Mouse (Mus musculus) midbrain, embryonic 13.5 days (tissue): ENCODE measurements at regions not wholly inside any gene's neighbourhood (a gene's known extent, or its start where the extent isn't known, plus 50 kb on each side); places are given as distances from the start of the nearest gene placed in this dataset.
A peak's percentile ranks its signal among the peaks of the same experiment; 100 is the strongest.

Experiments
- ATAC-seq: fragments of 200-750 bp; cut with Nextera tagmentation; 2 replicates; pipeline ENCODE4 v1.8.0; 2017; ENCODE audit warnings: mild to moderate bottlenecking, moderate TSS enrichment, moderate library complexity
- H3K27ac ChIP-seq: fragments of 300-500 bp; sonication (generic); 2 replicates; pipeline ENCODE4 v1.5.1; 2015; ENCODE audit warnings: inconsistent platforms, mild to moderate bottlenecking, moderate library complexity
- H3K27me3 ChIP-seq: fragments of 300-500 bp; sonication (generic); 2 replicates; pipeline ENCODE4 v1.6.1; 2015; ENCODE audit warnings: mild to moderate bottlenecking, inconsistent platforms
- H3K36me3 ChIP-seq: fragments of 300-500 bp; sonication (generic); 2 replicates; pipeline ENCODE4 v1.6.1; 2015; ENCODE audit warnings: mild to moderate bottlenecking, inconsistent platforms
- H3K4me1 ChIP-seq: fragments of 300-500 bp; sonication (generic); replicated peaks from 2 replicates; pipeline ENCODE4 v1.6.1; 2015; ENCODE audit warnings: inconsistent platforms
- H3K4me2 ChIP-seq: fragments of 300-500 bp; sonication (generic); replicated peaks from 2 replicates; pipeline ENCODE4 v1.6.1; 2015; ENCODE audit warnings: moderate library complexity, mild to moderate bottlenecking, inconsistent platforms
- H3K4me3 ChIP-seq: fragments of 300-500 bp; sonication (generic); replicated peaks from 2 replicates; pipeline ENCODE4 v1.5.1; 2015; ENCODE audit warnings: mild to moderate bottlenecking, inconsistent platforms
- H3K9ac ChIP-seq: fragments of 300-500 bp; sonication (generic); replicated peaks from 2 replicates; pipeline ENCODE4 v1.6.1; 2015; ENCODE audit warnings: mild to moderate bottlenecking, inconsistent platforms
- H3K9me3 ChIP-seq: fragments of 300-500 bp; sonication (generic); 2 replicates; pipeline ENCODE4 v1.6.1; 2016; ENCODE audit warnings: mild to moderate bottlenecking, inconsistent platforms
- WGBS: fragments of 180-500 bp; shearing (Covaris S2); methylation state at CpG from one replicate; pipeline ENCODE4 v1.1.7; 2015; 5-methylcytosine and 5-hydroxymethylcytosine counted together

GRCm38 (mm10) chr14:115033375-115033969 is 58.5 kb upstream of the Gpc5 start:
- Histone ChIP-seq H3K4me1 (no peaks in the 10 kb centered on the region), H3K27ac (no peak overlapping the region), H3K9ac (no peak overlapping the region), H3K4me2 (no peak overlapping the region), H3K27me3 (peaks cover 11% of the 10 kb centered on the region), H3K9me3 (no peaks in the 10 kb centered on the region), H3K4me3 (no peak overlapping the region), H3K36me3 (no peaks in the 10 kb centered on the region)
- 94% methylated on average over 5 of the region's 5 CpGs for whole genome bisulfite sequencing
- ATAC-seq: no peak

- ATAC-seq: no peak
- H3K4me2 ChIP-seq: no peak overlapping the region
- no peaks in the 10 kb centered on the region for H3K9me3 ChIP-seq
- WGBS: 90% methylated on average over 10 of the region's 10 CpGs
- H3K4me3 ChIP-seq: no peak overlapping the region
- peaks cover 20% of the 10 kb centered on the region for H3K27me3 ChIP-seq
- H3K36me3 ChIP-seq: no peaks in the 10 kb centered on the region
- no peak overlapping the region for H3K9ac ChIP-seq
- no peak overlapping the region for H3K27ac ChIP-seq
- H3K4me1 ChIP-seq: no peaks in the 10 kb centered on the region
Measured at GRCm38 (mm10) chr14:115034718-115035437, 57.1 kb upstream of the Gpc5 start.

GRCm38 (mm10) chr14:115037086-115037793 is 54.8 kb upstream of the Gpc5 start:
- 27% methylated on average over 5 of the region's 5 CpGs for WGBS

GRCm38 (mm10) chr14:115038788-115039187 is 53.2 kb upstream of the Gpc5 start:
- H3K9ac ChIP-seq: no peak overlapping the region
- no peak overlapping the region for H3K27ac ChIP-seq
- WGBS: 67% methylated on average over 5 of the region's 5 CpGs
- H3K4me3 ChIP-seq: no peak overlapping the region
- peaks cover 17% of the 10 kb centered on the region for H3K4me1 ChIP-seq
- H3K27me3 ChIP-seq: peaks cover 20% of the 10 kb centered on the region
- peaks cover 5% of the 10 kb centered on the region for H3K36me3 ChIP-seq
- no peaks in the 10 kb centered on the region for H3K9me3 ChIP-seq
- H3K4me2 ChIP-seq: no peak overlapping the region
- no peak for ATAC-seq

More at GRCm38 (mm10) chr14:115037086-115037793, 54.8 kb upstream of the Gpc5 start:
- H3K4me3 ChIP-seq: no peak overlapping the region
- no peak overlapping the region for H3K9ac ChIP-seq
- H3K27ac ChIP-seq: no peak overlapping the region
- H3K4me1 ChIP-seq: 0 out of 2 replicates have a peak, but pooled peaks cover 3% of the 10 kb centered on the region
- H3K36me3 ChIP-seq: no peaks in the 10 kb centered on the region
- H3K9me3 ChIP-seq: no peaks in the 10 kb centered on the region
- peaks cover 20% of the 10 kb centered on the region for H3K27me3 ChIP-seq
- no peak overlapping the region for H3K4me2 ChIP-seq
- no peak for ATAC-seq

- no peak overlapping the region for H3K9ac ChIP-seq
- peaks cover 20% of the 10 kb centered on the region for H3K27me3 ChIP-seq
- peaks cover 24% of the 10 kb centered on the region for H3K4me1 ChIP-seq
- no peak overlapping the region for H3K4me2 ChIP-seq
- H3K36me3 ChIP-seq: peaks cover 12% of the 10 kb centered on the region
- WGBS: 76% methylated on average over 5 of the region's 5 CpGs
- no peak for ATAC-seq
- H3K4me3 ChIP-seq: no peak overlapping the region
- H3K9me3 ChIP-seq: no peaks in the 10 kb centered on the region
- no peak overlapping the region for H3K27ac ChIP-seq
Measured at GRCm38 (mm10) chr14:115039524-115039923, 52.5 kb upstream of the Gpc5 start.

GRCm38 (mm10) chr14:115040091-115040571 is 51.9 kb upstream of the Gpc5 start:
- Histone ChIP-seq H3K9me3 (no peaks in the 10 kb centered on the region), H3K36me3 (peaks cover 15% of the 10 kb centered on the region), H3K9ac (peak overlapping the region; percentile 98), H3K4me2 (peak overlapping the region; percentile 87), H3K27me3 (peaks cover 15% of the 10 kb centered on the region), H3K4me3 (peak overlapping the region; percentile 92), H3K4me1 (peaks cover 29% of the 10 kb centered on the region), H3K27ac (peak overlapping the region; percentile 96; the same call in 1 of the 2 replicates)
- peak; percentile 50 for ATAC-seq
- 2% methylated on average over 28 of the region's 30 CpGs for WGBS

- peaks cover 13% of the 10 kb centered on the region for H3K27me3 ChIP-seq
- peaks cover 34% of the 10 kb centered on the region for H3K4me1 ChIP-seq
- peak overlapping the region; percentile 96 for H3K27ac ChIP-seq
- under 1% methylated on average over 67 of the region's 94 CpGs for WGBS
- H3K36me3 ChIP-seq: peaks cover 17% of the 10 kb centered on the region
- peak; percentile 85 for ATAC-seq
- peak overlapping the region; percentile 92 for H3K4me3 ChIP-seq
- H3K4me2 ChIP-seq: peak overlapping the region; percentile 87
- peak overlapping the region; percentile 98 for H3K9ac ChIP-seq
- no peaks in the 10 kb centered on the region for H3K9me3 ChIP-seq
Measured at GRCm38 (mm10) chr14:115040578-115041206, 51.3 kb upstream of the Gpc5 start.

- H3K27me3 ChIP-seq: peaks cover 13% of the 10 kb centered on the region
- under 1% methylated on average over 41 of the region's 126 CpGs for WGBS
Measured at GRCm38 (mm10) chr14:115041336-115042054, 50.5 kb upstream of the Gpc5 start.

GRCm38 (mm10) chr14:115042055-115042564 is 49.9 kb upstream of the Gpc5 start:
- under 1% methylated on average over 37 of the region's 51 CpGs for WGBS
- peaks cover 9% of the 10 kb centered on the region for H3K27me3 ChIP-seq
- no peaks in the 10 kb centered on the region for H3K9me3 ChIP-seq
- H3K27ac ChIP-seq: peak overlapping the region; percentile 96
- ATAC-seq: peak; percentile 88
- H3K4me2 ChIP-seq: peak overlapping the region; percentile 87
- H3K36me3 ChIP-seq: peaks cover 26% of the 10 kb centered on the region
- H3K4me3 ChIP-seq: peak overlapping the region; percentile 92
- H3K9ac ChIP-seq: peak overlapping the region; percentile 98
- H3K4me1 ChIP-seq: peaks cover 40% of the 10 kb centered on the region

More at GRCm38 (mm10) chr14:115041336-115042054, 50.5 kb upstream of the Gpc5 start:
- peak overlapping the region; percentile 96 for H3K27ac ChIP-seq
- H3K9me3 ChIP-seq: no peaks in the 10 kb centered on the region
- H3K4me3 ChIP-seq: peak overlapping the region; percentile 92
- peak overlapping the region; percentile 87 for H3K4me2 ChIP-seq
- H3K9ac ChIP-seq: peak overlapping the region; percentile 98
- ATAC-seq: peak; percentile 18
- peaks cover 40% of the 10 kb centered on the region for H3K4me1 ChIP-seq
- peaks cover 22% of the 10 kb centered on the region for H3K36me3 ChIP-seq
